Mouse (Mus musculus) kidney, adult 2 months (tissue): ENCODE results near the gene Mier1. TPM values are rescaled to one million over a fixed set of nuclear protein-coding genes. Genes with fewer than 3 reads are reported as not detected.
A peak's percentile ranks its signal among the peaks of the same experiment; 100 is the strongest.

ENCODE experiments used
- DNase-seq: peaks from one replicate; pipeline ENCODE4 v3.0.0; 2021
- H3K27ac ChIP-seq: fragments of 200-500 bp; 2 replicates; pipeline ENCODE4 v1.5.1; 2012; ENCODE audit warnings: low read depth, low read length, control low read depth, inconsistent platforms; ENCODE audit not compliant: insufficient read depth
- H3K27me3 ChIP-seq: fragments of 200-500 bp; replicated peaks from 2 replicates; pipeline ENCODE4 v1.6.1; 2012; ENCODE audit warnings: mild to moderate bottlenecking, moderate library complexity, low read length, inconsistent platforms; ENCODE audit not compliant: control insufficient read depth, insufficient read depth
- H3K36me3 ChIP-seq: fragments of 200-500 bp; 2 replicates; pipeline ENCODE4 v1.6.1; 2012; ENCODE audit warnings: mild to moderate bottlenecking, moderate library complexity, low read length, inconsistent platforms; ENCODE audit not compliant: control insufficient read depth, insufficient read depth
- H3K4me1 ChIP-seq: fragments of 200-500 bp; 2 replicates; pipeline ENCODE4 v1.6.1; 2011; ENCODE audit warnings: low read length; ENCODE audit not compliant: control insufficient read depth, insufficient read depth
- H3K4me3 ChIP-seq: fragments of 200-500 bp; 2 replicates; pipeline ENCODE4 v1.5.1; 2011; ENCODE audit warnings: mild to moderate bottlenecking, low read depth, low read length, control low read depth; ENCODE audit not compliant: insufficient read depth
- CTCF ChIP-seq: fragments of 200-500 bp; conservative IDR thresholded peaks from 2 replicates; pipeline ENCODE4 v1.5.1; 2011; ENCODE audit warnings: low read depth, mild to moderate bottlenecking, control low read depth, low read length, moderate library complexity, mixed read lengths; ENCODE audit not compliant: insufficient read depth, insufficient read length
- POLR2A ChIP-seq: fragments of 200-500 bp; IDR thresholded peaks from one replicate; pipeline ENCODE4 v1.6.1; 2011; ENCODE audit warnings: low read depth, low read length, control low read depth
- WGBS: fragments of 180-500 bp; shearing (Covaris S2); methylation state at CpG from one replicate; pipeline ENCODE4 v1.1.7; 2018; 5-methylcytosine and 5-hydroxymethylcytosine counted together
- polyA plus RNA-seq: library from polyadenylated mRNA; depleted of rRNA; stranded (reverse); fragments of >200 nt; gene quantifications from 2 replicates; pipeline ENCODE4 v1.2.3, GENCODE M21; 2012

Mier1 gene
- polyA plus RNA-seq, 1 experiment, result 10.6 TPM

- H3K4me1 ChIP-seq, result peaks cover 3% of the 10 kb centered on the region; the same call in 1 of the 2 replicates
- H3K36me3 ChIP-seq, result no peaks in the 10 kb centered on the region
- WGBS, result 57% methylated on average over 7 of the region's 7 CpGs
- H3K27me3 ChIP-seq, result no peaks in the 10 kb centered on the region
- no peak overlapping the region for H3K4me3 ChIP-seq
- peak; percentile 74 for DNase-seq
- H3K27ac ChIP-seq, result peak overlapping the region; percentile 70; the same call in 1 of the 2 replicates
- TF ChIP-seq POLR2A, result no peak
- no peak for TF ChIP-seq CTCF
Measured at GRCm38 (mm10) chr4:103178635-103179318, 64.6 kb downstream of the Mier1 start.

DNA sequence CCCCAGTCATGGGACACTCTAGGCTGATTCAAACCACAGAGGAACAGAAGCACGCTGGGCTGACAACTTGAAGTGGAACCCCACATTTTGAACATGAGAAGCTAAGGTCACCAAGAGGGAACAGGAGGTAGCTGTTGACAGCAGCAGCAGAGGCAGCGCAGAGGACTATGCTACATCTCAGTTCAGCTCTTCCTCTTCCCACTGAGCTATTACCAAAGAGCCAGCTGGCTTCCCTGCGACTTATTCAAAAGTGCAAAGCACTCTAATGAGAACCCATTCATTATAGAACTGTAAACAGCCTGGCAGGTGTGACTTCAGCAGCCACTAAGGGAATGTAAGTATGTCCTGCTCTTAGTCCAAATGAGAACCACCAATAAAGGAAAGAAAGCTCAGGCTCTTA is 65.4 kb downstream of the Mier1 start:
- no peaks in the 10 kb centered on the region for H3K36me3 ChIP-seq
- H3K27ac ChIP-seq, result no peak overlapping the region
- no peaks in the 10 kb centered on the region for H3K27me3 ChIP-seq
- peak; percentile 13 for DNase-seq
- 75% methylated on average over 3 of the region's 3 CpGs for WGBS
- TF ChIP-seq POLR2A (no peak), CTCF (no peak)
- peaks cover 3% of the 10 kb centered on the region; the same call in 1 of the 2 replicates for H3K4me1 ChIP-seq
- no peak overlapping the region for H3K4me3 ChIP-seq

GRCm38 (mm10) chr4:103180300-103180888 is 66.2 kb downstream of the Mier1 start:
- no peaks in the 10 kb centered on the region; the same call in 1 of the 2 replicates for H3K36me3 ChIP-seq
- no peaks in the 10 kb centered on the region for H3K27me3 ChIP-seq
- H3K27ac ChIP-seq, result no peak overlapping the region
- no peak for TF ChIP-seq CTCF
- TF ChIP-seq POLR2A, result no peak
- no peak overlapping the region for H3K4me3 ChIP-seq
- 88% methylated on average over 8 of the region's 8 CpGs for WGBS
- peaks cover 3% of the 10 kb centered on the region; the same call in 1 of the 2 replicates for H3K4me1 ChIP-seq
- no peak for DNase-seq

DNA sequence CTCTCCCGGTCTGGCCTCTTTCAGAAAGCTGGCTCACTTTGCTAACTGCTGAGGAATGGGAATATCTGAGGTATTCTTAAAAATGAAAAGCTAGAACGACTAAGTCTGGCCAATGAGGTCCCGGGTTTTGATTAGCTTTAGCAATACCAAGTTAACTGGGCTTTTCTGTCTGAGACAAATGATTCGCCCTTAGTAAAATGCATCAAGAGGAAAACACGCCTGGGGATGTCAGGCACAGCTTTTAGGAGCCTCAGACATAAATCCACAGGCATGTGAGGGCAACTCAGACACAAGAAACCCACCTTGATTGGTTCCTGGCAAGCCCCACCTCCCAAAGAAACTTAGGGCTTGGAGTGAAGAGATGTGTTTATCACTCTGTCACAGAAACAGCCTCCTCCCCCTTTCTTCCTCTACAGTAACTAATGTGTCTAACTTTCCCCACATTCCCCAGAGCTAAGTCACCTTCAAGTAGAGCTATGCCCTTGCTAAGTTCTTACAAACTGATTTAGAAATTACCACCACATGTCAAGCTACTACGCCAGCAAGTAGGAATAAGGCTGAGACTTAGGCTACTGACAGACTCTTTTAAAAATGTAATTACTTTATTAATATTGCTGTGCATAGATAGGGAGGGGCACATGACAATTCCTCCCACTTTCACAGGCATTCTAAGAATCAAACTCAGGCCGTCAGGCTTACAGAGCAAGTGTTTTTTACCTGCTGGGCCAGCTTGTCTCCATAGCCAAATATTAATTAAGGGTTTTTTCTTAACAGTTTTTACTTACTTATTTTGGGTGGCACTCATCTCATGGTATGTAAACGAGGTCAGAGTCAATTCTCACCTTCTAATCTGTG is 74.8 kb downstream of the Mier1 start:
- Histone ChIP-seq H3K27ac (peak overlapping the region; percentile 71; the same call in 1 of the 2 replicates), H3K36me3 (peaks cover 11% of the 10 kb centered on the region), H3K4me1 (no peaks in the 10 kb centered on the region; the same call in 1 of the 2 replicates), H3K4me3 (no peak overlapping the region), H3K27me3 (no peaks in the 10 kb centered on the region)
- peak; percentile 36 for DNase-seq
- WGBS, result 76% methylated on average over 8 of the region's 8 CpGs
- no peak for TF ChIP-seq POLR2A
- TF ChIP-seq CTCF, result no peak

DNA sequence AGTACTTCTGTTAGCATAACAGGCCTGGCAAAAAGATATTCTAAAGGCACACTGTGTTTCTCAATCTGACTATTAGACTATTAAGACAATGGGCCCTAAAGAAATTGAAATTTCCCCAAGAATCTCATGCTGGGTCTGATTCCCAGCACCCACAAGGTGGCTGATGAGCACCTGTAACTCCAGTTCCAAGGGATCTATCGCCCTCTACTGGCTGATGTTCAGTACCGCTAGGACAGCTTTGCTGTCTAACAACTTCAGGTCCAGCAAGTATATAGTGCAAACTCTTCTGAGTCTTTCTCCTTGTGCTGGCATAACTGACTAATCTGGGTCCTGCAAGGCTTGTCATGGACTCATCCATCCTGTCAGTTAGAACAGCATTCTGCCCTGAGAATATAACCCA is 78.2 kb downstream of the Mier1 start:
- Histone ChIP-seq H3K27me3 (no peaks in the 10 kb centered on the region), H3K4me1 (no peaks in the 10 kb centered on the region; the same call in 1 of the 2 replicates), H3K36me3 (peaks cover 8% of the 10 kb centered on the region), H3K27ac (no peak overlapping the region), H3K4me3 (no peak overlapping the region)
- 90% methylated on average over 2 of the region's 2 CpGs for WGBS
- peak; percentile 27; the same call in 1 of the 2 replicates for TF ChIP-seq CTCF
- TF ChIP-seq POLR2A, result no peak
- no peak for DNase-seq

GRCm38 (mm10) chr4:103197401-103197800 is 83.2 kb downstream of the Mier1 start:
- Histone ChIP-seq H3K4me1 (no peaks in the 10 kb centered on the region), H3K27ac (no peak overlapping the region), H3K27me3 (no peaks in the 10 kb centered on the region), H3K4me3 (no peak overlapping the region), H3K36me3 (no peaks in the 10 kb centered on the region; the same call in 1 of the 2 replicates)
- TF ChIP-seq POLR2A (no peak), CTCF (no peak)
- DNase-seq, result no peak
- 88% methylated on average over 8 of the region's 8 CpGs for WGBS
